Mouse (Mus musculus) CH12.LX (cell line): ENCODE data around the gene Scaf4.

Experiments used
- E2F4 ChIP-seq: IDR thresholded peaks from 2 replicates; pipeline ENCODE4 v1.6.1; 2011; ENCODE audit warnings: low read depth, low read length, improper control_type of control experiment; ENCODE audit not compliant: insufficient replicate concordance
- EP300 ChIP-seq: IDR thresholded peaks from 2 replicates; pipeline ENCODE4 v1.6.1; 2011; ENCODE audit warnings: low read length, improper control_type of control experiment
- MAX ChIP-seq: IDR thresholded peaks from 2 replicates; pipeline ENCODE4 v1.6.1; 2011; ENCODE audit warnings: low read length, improper control_type of control experiment
- MAZ ChIP-seq: IDR thresholded peaks from 2 replicates; pipeline ENCODE4 v1.6.1; 2012; ENCODE audit warnings: low read depth, mild to moderate bottlenecking, inconsistent platforms, low read length, improper control_type of control experiment, moderate library complexity
- MEF2A ChIP-seq: IDR thresholded peaks from 2 replicates; pipeline ENCODE4 v1.6.1; 2014; ENCODE audit warnings: low read depth, mild to moderate bottlenecking, inconsistent platforms, low read length, improper control_type of control experiment, borderline replicate concordance
- POLR2A ChIP-seq: IDR thresholded peaks from 2 replicates; pipeline ENCODE4 v1.6.1; 2011; ENCODE audit warnings: low read depth, mild to moderate bottlenecking, improper control_type of control experiment, low read length
- TCF12 ChIP-seq: IDR thresholded peaks from 2 replicates; pipeline ENCODE4 v1.6.1; 2014; ENCODE audit warnings: low read depth, mild to moderate bottlenecking, inconsistent platforms, low read length, improper control_type of control experiment
- UBTF ChIP-seq: IDR thresholded peaks from 2 replicates; pipeline ENCODE4 v1.6.1; 2012; ENCODE audit warnings: low read depth, mild to moderate bottlenecking, inconsistent platforms, low read length, improper control_type of control experiment, moderate library complexity

- TF ChIP-seq POLR2A = no peak
- TF ChIP-seq TCF12 = no peak
- no peak for TF ChIP-seq MAZ
- TF ChIP-seq MAX = no peak
- TF ChIP-seq MEF2A = no peak
- TF ChIP-seq E2F4 = no peak
- no peak for TF ChIP-seq EP300
- TF ChIP-seq UBTF = no peak
Observed at GRCm38 (mm10) chr16:90298426-90299300, 14.4 kb upstream of the Scaf4 start.
